Mouse (Mus musculus): ENCODE results near the gene Rprd1b.

The Rprd1b gene

DNA sequence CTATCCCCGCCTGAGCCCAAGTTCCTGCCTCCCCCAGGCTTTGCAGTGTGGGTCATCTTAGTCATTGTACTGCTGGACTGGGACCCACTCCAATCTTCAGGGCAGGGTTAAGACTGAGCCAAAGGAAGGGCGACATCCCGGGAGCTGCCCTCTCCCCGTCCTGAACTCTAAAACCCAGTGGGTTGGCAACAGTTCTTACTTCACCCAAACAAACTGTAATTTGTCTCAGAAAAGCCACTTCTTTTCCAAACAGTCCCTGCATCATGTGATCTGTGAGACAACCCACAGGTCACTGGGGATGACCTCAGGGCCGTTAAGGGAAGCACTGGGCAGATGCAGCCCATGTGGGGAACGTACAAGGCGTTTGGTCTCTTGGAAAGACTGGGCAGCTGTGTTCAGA is 107.9 kb downstream of the Rprd1b start:
- in situ Hi-C loops (cut with MboI; ENCODE audit: low pct_unique_long_range_greater_than_20kb in 1 of 2, low sequenced_read_pairs in 2 of 2, unreplicated experiment in 1 of 2) = no loop called here

DNA sequence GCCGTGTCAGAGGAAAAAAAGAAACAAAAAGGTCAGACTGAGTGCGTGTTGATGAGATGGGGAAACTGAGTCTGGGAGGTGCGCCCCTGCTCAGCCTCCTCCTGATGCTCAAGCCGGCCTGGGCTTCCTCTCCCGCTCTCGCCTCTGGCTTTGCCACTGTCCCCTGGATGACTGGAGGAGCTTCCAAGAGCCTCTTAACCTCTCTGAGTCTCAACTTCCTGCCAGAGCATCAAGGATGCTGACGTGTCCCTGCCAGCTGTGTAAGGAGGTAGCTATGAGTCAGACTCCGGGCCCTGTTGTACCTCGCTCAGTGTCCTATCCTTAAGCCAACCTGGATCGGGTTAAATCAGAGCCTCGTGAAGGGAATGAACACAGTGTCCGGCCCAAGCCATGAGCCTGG is 109.5 kb downstream of the Rprd1b start:
- in situ Hi-C loops (cut with MboI; ENCODE audit: low pct_unique_long_range_greater_than_20kb in 1 of 2, low sequenced_read_pairs in 2 of 2, unreplicated experiment in 1 of 2) = no loop called here

DNA sequence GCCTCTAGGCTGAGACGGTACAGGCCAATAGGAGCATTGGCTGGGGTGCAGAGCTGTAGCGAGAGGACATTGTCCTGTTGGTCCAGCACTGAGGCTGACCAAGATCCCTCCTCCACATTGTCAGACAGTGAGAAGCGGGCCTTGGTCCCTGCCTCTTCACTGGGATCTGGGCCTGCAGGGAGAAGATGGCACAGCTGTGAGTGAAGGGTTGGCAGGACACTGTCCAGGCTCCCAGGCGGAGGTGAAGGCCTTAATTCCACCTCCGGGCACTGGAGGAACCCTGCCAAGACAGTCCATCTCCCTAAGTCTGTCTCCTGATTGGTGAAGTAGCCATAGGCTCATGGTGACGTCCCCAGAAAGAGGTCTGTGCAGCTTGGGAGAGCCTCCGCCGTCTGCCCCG is 110.5 kb downstream of the Rprd1b start:
- in situ Hi-C loops (cut with MboI; ENCODE audit: low pct_unique_long_range_greater_than_20kb in 1 of 2, low sequenced_read_pairs in 2 of 2, unreplicated experiment in 1 of 2) = no loop called here

DNA sequence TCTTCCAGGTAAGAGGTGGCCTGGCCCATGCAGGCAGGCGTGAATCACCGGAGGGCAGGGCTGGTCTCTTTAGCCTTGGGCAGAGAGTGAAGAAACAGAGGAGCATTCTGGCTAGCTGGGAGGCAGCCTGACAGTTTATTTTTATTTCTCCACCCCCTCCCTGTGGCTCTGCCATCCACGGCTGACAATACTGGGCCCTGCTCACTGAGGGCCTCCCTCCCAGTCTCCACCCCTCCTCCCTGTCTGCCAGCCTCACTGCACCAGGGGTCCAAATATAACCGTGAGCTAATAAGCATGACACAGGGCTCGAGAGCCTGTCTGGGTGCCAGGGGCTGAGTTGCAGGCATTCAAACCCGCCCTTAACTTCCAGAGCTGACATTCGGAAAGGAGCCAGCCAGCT is 111.3 kb downstream of the Rprd1b start:
- in situ Hi-C loops (cut with MboI; ENCODE audit: low pct_unique_long_range_greater_than_20kb in 1 of 2, low sequenced_read_pairs in 2 of 2, unreplicated experiment in 1 of 2) = no loop called here

DNA sequence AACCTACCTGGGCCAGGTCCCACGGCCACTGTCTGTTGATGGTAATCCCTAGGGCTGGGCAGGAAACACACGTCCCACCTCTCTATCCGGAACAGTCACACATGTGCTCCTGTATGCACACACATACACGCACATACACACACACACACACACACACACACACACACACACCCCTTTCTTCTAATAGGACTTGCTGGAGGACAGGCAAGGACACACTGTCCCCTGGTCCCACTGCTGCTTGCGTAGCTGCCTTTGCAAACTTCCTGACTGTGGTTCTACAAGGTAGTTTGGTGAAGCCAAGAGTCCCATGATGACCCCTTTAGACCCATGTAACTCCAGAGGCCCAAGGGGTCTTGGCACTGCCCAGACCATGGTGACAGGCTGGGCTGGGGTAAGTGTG is 112.4 kb downstream of the Rprd1b start:
- in situ Hi-C loops (cut with MboI; ENCODE audit: low pct_unique_long_range_greater_than_20kb in 1 of 2, low sequenced_read_pairs in 2 of 2, unreplicated experiment in 1 of 2) = no loop called here

DNA sequence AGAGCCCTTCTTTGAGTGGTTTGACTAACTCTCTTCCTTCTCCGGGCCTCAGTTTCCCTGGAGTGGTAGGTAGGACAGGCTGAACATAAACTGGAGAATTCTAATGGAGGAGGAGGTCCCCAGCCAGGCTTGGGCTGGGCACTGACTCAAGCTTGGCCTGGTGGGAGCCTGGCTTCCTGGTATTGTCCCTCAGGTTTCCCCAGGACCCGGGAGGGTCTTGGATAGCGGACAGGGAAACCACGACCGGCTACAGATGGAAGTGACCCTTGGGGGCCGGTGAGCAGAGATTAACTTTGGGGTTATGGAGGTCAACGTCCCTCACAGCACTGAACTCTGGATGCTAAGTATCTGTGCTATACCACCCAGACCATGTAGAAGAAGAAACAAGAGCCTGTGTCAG is 113.0 kb downstream of the Rprd1b start:
- in situ Hi-C loops (cut with MboI; ENCODE audit: low pct_unique_long_range_greater_than_20kb in 1 of 2, low sequenced_read_pairs in 2 of 2, unreplicated experiment in 1 of 2) = no loop called here

DNA sequence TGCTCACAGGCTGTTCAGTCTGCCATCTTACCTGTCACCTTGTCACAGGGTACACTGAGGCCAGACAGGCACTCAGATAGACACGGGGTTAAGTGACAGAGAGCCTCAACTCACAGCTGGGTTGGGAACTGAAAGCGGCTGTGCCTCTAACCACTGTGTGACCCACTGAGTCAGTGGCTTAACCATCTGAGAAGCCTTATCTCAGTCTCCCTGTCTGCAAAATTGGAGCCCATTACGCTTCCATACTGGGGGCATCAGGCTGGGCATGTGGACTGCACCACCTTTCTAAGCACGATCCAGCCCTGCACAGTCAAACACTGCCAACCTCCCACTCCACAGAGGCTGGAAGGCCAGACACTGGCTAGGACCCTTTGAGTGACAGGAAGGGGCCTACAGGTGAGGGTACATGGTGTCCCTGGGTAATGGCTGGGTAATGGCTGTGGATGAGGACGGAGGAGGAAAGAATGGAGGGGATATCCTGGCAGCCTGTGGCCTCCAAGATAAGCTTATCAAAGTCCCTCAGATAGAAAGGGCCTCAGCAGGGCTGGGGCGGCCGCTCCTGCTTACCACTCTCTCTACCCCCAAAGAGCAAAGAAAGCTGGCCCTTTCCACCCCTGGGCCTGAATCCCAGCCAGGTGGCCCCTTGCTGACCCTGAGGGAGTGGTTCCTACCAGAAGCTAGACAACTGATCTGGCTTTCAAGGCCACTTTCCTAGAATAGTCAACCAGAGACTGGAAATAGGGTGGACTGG is 113.6 kb downstream of the Rprd1b start:
- in situ Hi-C loops (cut with MboI; ENCODE audit: low pct_unique_long_range_greater_than_20kb in 1 of 2, low sequenced_read_pairs in 2 of 2, unreplicated experiment in 1 of 2) = no loop called here

DNA sequence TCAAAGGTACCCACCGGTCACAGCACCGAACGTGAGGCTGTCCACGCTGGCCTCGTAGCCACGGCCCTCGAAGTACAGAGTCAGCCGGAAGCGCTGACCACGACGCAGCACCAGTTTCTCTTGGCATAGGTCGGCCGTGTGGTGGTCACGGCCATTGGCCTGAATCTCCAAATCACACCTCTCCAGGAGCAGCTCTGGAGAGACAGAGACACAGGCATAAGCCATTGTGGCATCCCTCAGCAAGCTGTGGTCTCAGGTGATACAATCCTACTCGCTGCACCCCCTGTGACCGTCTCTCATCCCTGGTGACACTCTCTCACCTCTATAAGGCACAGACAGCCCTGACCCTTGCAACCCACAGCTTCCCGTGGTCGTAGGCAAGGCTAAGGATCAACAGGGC is 114.7 kb downstream of the Rprd1b start:
- in situ Hi-C loops (cut with MboI; ENCODE audit: low pct_unique_long_range_greater_than_20kb in 1 of 2, low sequenced_read_pairs in 2 of 2, unreplicated experiment in 1 of 2) = no loop called here

DNA sequence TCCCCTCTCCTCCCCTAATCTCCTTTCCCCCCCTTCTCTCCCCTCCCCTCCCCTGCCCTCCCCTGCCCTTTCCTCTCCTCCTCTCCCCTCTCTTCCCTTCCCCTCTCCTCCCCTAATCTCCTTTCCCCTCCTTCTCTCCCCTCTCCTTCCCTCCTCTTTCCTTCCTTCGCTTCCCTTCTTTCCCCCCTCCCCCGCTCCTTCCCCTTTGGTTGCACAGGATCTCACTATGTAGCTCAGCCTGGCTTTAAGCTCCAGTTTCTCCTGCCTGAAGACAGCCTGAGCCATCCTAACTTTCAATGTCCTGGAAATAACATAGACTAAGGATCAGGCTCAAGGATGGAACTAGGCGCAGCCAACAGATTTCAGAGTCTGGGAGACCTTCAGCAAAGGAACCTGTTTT is 115.5 kb downstream of the Rprd1b start:
- in situ Hi-C loops (cut with MboI; ENCODE audit: low pct_unique_long_range_greater_than_20kb in 1 of 2, low sequenced_read_pairs in 2 of 2, unreplicated experiment in 1 of 2) = no loop called here

DNA sequence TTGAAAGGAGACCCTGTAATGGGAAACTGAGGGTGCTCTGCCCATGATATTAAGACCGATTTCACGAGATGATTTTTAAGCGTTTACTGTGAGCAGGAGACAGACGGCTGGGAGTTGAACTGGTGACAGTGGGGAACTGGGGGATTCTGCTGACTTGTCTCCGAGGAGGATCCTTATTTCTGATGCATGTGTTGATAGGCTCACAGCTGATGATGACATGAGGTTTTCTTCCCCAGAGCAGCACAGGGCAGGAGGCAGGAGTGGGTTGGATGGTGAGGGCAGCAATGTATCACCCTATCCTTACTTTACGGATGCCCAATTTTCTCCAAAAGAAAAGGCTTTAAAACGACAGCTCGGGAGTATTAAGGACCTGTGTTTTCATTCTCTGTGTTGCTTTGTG is 116.0 kb downstream of the Rprd1b start:
- in situ Hi-C loops (cut with MboI; ENCODE audit: low pct_unique_long_range_greater_than_20kb in 1 of 2, low sequenced_read_pairs in 2 of 2, unreplicated experiment in 1 of 2) = no loop called here

DNA sequence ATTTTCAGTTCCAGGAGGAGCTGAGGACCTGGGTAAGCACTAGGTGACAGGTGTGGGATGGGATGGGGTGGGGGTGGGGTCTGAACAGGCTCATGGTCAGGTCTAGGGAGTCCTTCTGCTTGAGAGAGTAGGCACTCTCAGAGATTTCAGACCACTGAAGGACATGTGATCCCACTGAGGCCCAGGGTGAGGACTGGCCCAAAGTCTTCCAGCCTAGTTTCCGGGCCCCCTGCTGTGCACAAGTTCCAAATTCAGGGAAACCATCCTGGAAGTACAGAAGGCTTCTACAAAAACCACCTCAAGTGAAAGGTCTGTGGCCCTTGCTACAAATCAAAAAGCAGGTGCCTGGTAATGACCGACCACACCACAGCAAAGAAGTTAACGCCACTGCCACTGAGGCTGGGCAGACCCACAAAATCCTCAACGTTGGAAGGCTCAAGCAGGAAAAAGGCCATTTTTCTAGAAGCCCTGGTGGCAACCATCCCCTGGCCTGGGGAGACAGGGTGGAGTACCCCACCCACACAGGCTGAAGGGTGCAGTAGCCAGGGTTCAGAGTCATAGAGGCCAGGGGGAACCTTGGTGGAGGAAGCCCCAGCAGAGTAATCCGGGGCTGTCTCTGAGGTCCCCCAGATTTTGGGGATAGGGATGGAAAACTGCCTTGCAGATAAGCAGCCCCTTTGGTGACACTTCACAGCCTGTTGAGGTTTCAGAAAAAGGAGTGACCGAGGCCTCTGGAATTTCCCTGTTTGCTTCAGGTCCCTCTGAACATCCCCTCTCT is 116.6 kb downstream of the Rprd1b start:
- in situ Hi-C loops (cut with MboI; ENCODE audit: low pct_unique_long_range_greater_than_20kb in 1 of 2, low sequenced_read_pairs in 2 of 2, unreplicated experiment in 1 of 2) = no loop called here

DNA sequence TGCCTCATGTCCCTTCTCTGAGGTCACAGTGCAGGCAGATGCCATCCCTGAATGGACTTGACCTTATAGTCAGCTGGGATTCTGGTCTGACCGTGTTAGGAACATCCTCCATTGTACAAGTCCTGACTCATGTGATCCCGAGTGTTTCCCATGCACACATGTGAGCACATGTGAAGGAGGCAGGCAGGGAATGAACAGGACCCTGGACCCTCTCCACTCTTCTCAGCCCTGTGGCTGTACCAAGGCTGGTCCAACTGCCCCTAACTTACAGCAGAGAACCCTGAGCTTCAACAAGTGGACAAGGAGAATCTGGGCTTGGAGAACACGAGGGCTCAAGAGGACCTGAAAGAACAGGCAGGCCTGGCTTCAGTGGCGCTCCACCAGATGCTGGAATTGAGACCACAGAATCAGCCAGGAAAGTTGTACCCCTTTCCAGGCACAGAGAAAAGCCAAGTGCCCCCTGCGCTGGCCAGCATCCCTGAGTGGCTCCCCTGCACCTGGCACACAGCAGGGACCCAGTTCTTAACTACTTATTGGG is 117.3 kb downstream of the Rprd1b start:
- in situ Hi-C loops (cut with MboI; ENCODE audit: low pct_unique_long_range_greater_than_20kb in 1 of 2, low sequenced_read_pairs in 2 of 2, unreplicated experiment in 1 of 2) = no loop called here

DNA sequence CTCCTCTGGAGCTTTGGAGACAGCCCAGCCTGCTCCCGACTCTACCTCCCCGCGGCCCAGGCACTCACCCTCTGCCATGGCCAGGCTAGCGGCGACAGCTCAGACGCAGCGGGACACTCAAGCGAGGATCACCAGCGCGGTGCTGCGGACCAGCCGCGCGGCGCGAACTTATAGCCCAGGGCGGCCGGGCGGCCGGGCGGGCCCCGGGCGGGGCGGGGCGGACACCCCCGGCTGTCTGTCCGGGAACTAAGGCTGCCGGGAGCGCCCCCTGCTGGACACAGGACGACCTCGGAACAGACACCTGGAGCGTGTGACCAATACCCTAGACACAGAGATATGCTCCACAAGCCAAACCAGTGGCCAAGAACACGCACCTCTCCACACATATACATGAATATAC is 117.9 kb downstream of the Rprd1b start, which contains the start of gene Tgm2:
Tgm2 (minus strand) TSS at position 214 of the 400 bp plus-strand sequence.
- in situ Hi-C loops (cut with MboI; ENCODE audit: low pct_unique_long_range_greater_than_20kb in 1 of 2, low sequenced_read_pairs in 2 of 2, unreplicated experiment in 1 of 2) = no loop called here

DNA sequence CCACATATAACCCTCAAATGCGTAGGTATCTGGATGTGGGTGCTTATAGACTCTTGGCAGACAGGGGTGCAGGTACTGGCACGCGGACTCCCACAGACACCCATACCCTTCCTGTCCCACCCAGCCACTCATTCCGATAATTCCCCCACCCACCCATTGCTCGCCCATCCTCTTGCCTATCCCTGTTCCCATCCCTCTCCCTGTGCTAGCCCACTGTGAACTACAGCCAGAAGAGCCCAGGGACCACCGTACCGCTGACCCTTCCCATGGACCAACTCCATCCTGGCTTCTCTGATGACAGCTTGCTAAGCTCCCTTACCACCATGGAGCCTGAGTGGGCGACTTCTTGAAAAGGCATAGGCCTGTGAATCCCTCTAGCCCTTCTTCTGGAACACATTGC is 118.7 kb downstream of the Rprd1b start:
- in situ Hi-C loops (cut with MboI; ENCODE audit: low pct_unique_long_range_greater_than_20kb in 1 of 2, low sequenced_read_pairs in 2 of 2, unreplicated experiment in 1 of 2) = no loop called here

DNA sequence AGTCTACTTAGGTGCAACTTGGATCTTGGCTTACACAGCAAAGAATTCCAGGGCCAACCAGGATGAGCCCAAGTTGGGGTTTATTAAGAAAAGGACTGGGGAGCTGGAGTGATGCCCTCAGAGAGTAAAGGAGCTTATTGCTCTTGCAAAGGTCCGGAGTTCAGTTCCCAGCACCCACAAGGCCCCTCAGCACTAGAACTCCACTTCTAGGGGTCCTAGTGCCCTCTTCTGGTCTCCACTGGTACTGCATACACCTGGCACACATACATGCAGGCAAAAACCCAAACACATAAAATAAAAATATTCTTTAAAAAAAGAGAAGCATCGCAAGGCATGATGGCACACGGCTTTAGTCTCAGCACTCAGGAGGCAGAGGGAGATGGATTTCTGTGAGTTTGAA is 122.8 kb downstream of the Rprd1b start:
- in situ Hi-C loops (cut with MboI; ENCODE audit: low pct_unique_long_range_greater_than_20kb in 1 of 2, low sequenced_read_pairs in 2 of 2, unreplicated experiment in 1 of 2) = no loop called here

DNA sequence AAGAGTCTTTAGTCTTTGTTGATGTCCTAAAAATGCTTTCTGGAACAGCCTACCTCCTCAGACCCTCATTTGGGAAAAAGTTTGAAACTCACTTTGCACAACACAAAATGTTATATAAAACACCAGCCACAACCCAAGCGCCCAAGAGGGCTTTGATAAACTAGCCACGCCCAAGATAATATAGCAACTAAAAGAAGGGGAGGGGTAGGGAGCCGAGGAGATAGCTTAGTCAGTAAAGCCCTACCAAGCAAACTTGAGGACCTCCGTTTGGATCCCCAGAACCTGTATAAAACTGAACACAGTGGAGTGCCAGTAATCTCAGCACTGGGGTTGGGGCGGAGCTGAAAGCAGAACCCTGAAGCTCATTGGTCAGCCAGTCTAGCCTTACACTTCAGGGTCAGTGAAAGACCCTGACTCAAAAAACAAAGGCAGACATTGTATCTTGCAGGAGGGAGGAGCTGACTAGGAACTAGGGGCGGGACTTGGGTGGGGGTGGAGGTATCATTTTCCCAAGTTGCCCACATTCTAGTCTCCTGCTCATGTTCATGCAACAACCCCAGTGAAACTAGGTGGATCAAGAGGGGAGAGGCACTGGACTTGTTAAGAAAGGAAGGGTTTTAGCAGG is 124.5 kb downstream of the Rprd1b start:
- in situ Hi-C loops (cut with MboI; ENCODE audit: low pct_unique_long_range_greater_than_20kb in 1 of 2, low sequenced_read_pairs in 2 of 2, unreplicated experiment in 1 of 2) = no loop called here

DNA sequence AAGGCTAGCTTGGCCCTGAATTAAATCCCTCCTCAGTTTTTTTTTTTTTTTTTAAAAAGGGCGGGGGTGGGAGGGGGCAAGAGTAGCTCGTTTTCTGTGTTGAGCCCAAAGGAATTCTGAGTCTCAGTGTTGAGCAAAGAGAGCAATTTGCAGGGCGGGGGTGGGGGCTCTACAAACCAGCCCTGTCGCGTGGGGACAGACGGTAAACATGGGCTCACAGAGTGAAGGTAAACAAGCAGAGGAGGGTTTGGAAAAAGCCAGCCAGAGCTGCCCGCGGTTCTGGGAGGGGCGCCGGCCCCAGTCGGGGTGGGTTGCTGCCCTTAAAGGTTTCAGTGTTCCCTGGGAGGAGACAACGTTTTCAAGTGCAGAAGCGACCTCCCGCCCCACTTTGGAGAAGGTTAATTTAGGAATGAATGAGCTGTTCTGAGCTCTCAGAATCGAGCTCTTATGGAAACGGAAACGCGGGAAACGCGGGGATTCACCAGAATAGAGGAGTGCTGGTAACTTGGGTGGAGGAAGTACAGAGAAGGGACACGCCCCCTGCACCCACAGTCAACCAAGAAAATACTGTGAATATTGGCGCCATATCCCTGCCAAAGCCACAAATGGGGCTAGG is 125.5 kb downstream of the Rprd1b start:
- in situ Hi-C loops (cut with MboI; ENCODE audit: low pct_unique_long_range_greater_than_20kb in 1 of 2, low sequenced_read_pairs in 2 of 2, unreplicated experiment in 1 of 2) = no loop called here

DNA sequence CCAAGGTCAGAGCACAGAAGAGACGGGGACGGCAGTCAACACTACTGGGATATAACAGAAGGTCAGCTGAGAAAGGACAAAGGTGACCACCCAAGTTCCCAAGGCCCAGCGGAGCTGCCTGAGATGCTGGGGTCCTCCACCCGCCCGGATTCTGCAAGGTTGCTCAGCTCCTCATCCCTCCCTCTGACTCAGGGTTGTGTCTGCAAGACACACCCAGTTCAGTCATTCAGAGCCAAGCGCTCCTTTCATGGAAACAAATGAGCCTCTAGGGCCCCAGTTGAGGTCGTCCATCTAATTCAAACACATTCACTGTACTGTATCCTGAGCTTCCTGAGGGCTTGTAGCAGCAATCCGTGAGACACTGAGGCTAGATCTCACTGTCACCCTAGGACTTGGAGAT is 126.3 kb downstream of the Rprd1b start:
- in situ Hi-C loops (cut with MboI; ENCODE audit: low pct_unique_long_range_greater_than_20kb in 1 of 2, low sequenced_read_pairs in 2 of 2, unreplicated experiment in 1 of 2) = no loop called here

DNA sequence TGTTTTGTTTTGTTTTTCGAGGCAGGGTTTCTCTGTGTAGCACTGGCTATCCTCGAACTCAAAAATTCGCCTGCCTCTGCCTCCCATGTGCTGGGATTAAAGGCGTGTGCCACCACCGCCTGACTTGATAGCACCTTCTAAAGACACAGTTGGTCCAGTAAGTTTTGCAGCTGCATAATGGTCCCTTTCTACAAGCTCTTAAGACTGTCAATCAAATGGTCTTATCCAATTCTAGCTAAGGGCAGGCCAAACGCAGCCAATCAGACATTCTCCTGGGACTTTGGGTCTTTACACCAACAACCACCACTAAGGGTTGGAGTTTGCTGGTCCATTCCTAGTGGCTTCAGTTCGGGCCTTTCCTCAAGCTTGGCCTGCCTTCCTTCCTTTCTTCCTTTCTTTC is 126.8 kb downstream of the Rprd1b start:
- in situ Hi-C loops (cut with MboI; ENCODE audit: low pct_unique_long_range_greater_than_20kb in 1 of 2, low sequenced_read_pairs in 2 of 2, unreplicated experiment in 1 of 2) = no loop called here

Measured in mouse embryonic stem cell (cell line).